Mouse (Mus musculus) heart, postnatal 0 days (tissue): Measurements from ENCODE around the gene Wnt7a. TPM values are rescaled to one million over a fixed set of nuclear protein-coding genes. Genes with fewer than 3 reads are reported as not detected.

Experiments used
- ATAC-seq: fragments of 200-750 bp; cut with Nextera tagmentation; 2 replicates; pipeline ENCODE4 v1.8.0; 2017; ENCODE audit warnings: low read depth, moderate number of reproducible peaks, moderate library complexity; ENCODE audit not compliant: insufficient read depth
- DNase-seq: peaks from one replicate; pipeline ENCODE4 v3.0.0-alpha.2; 2016; ENCODE audit warnings: low spot score
- H3K27ac ChIP-seq: fragments of 300-500 bp; sonication (generic); 2 replicates; pipeline ENCODE4 v1.5.1; 2014; ENCODE audit warnings: low read depth, mild to moderate bottlenecking
- H3K27me3 ChIP-seq: fragments of 300-500 bp; sonication (generic); 2 replicates; pipeline ENCODE4 v1.6.1; 2014; ENCODE audit warnings: low read length, mixed read lengths; ENCODE audit not compliant: control insufficient read depth, insufficient read depth
- H3K36me3 ChIP-seq: fragments of 300-500 bp; sonication (generic); replicated peaks from 2 replicates; pipeline ENCODE4 v1.6.1; 2014; ENCODE audit warnings: low read length, mixed read lengths; ENCODE audit not compliant: control insufficient read depth, insufficient read depth
- H3K4me1 ChIP-seq: fragments of 300-500 bp; sonication (generic); 2 replicates; pipeline ENCODE4 v1.6.1; 2014; ENCODE audit warnings: antibody characterized with exemption; ENCODE audit not compliant: control insufficient read depth, insufficient read depth
- H3K4me2 ChIP-seq: fragments of 300-500 bp; sonication (generic); 2 replicates; pipeline ENCODE4 v1.6.1; 2014; ENCODE audit warnings: low read depth, mild to moderate bottlenecking, low read length, moderate library complexity
- H3K4me3 ChIP-seq: fragments of 300-500 bp; sonication (generic); 2 replicates; pipeline ENCODE4 v1.5.1; 2014; ENCODE audit warnings: low read depth, low read length
- H3K9ac ChIP-seq: fragments of 300-500 bp; sonication (generic); replicated peaks from 2 replicates; pipeline ENCODE4 v1.6.1; 2014; ENCODE audit warnings: low read depth, low read length, mixed read lengths
- H3K9me3 ChIP-seq: fragments of 300-500 bp; sonication (generic); replicated peaks from 2 replicates; pipeline ENCODE4 v1.6.1; 2016; ENCODE audit warnings: low read length; ENCODE audit not compliant: control insufficient read depth
- CTCF ChIP-seq: IDR thresholded peaks from 2 replicates; pipeline ENCODE4 v1.5.1; 2016; ENCODE audit warnings: antibody characterized with exemption, control low read depth, low read depth
- EP300 ChIP-seq: IDR thresholded peaks from 2 replicates; pipeline ENCODE4 v1.6.1; 2016; ENCODE audit warnings: antibody characterized with exemption, low read depth
- WGBS: fragments of 180-500 bp; shearing (Covaris S2); extraction: QIAGEN DNeasy Blood & Tissue Kit; methylation state at CpG from one replicate; pipeline ENCODE4 v1.1.7; 2014; 5-methylcytosine and 5-hydroxymethylcytosine counted together
- polyA plus RNA-seq: library from polyadenylated mRNA; unstranded; fragments of >200 nt; fragmentation: Nextera tagmentation; extraction: Ambion mirVana; gene quantifications from 2 replicates; pipeline ENCODE4 v1.2.1, GENCODE M21; 2015
- total RNA-seq: library from RNA; depleted of rRNA; stranded (reverse); fragments of >200 nt; gene quantifications from 2 replicates; pipeline ENCODE4 v1.2.3, GENCODE M21; 2014; ENCODE audit warnings: low replicate concordance

Wnt7a gene
- total and polyA plus RNA-seq, 2 experiments from 2014 or later, result not detected

DNA sequence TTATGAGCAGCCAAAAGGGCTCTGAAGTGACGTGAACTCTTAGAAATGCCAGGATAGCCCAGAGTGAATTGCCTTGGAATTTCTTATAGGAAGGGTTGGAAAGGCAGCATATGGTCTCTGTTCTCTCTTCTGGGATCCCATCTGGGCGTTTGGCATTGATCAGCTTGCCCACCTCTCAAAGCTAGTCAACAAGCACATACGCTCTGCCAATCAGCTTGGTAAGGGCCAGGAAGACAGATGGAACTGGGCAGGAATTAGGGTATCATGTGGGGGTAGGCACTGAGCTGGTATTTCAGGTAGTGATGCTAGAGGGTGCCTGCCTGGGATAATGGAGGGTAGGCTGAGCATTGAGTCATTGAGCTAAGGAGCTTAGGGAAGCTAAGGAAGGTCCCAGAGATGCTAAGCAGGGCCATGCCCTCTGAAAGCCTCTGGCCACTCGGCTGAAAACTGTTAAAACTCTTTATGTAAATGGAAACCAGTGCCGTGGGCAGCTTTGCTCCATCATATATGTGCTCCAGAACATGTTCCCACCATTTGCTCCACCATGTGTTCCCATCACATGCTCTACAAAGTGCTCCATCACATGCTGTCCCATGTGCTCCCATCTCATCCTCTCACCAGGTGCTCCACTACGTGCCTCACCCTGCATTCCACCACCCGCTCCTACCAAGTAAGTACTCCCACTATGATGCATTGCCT lies 51.3 kb downstream of the Wnt7a start:
- Histone ChIP-seq H3K36me3 (no peaks in the 10 kb centered on the region), H3K4me1 (no peaks in the 10 kb centered on the region), H3K4me2 (no peak overlapping the region), H3K9me3 (no peaks in the 10 kb centered on the region), H3K27me3 (peaks cover 17% of the 10 kb centered on the region; the same call in 1 of the 2 replicates), H3K27ac (no peak overlapping the region), H3K4me3 (no peak overlapping the region), H3K9ac (no peak overlapping the region)
- ATAC-seq, result no peak
- DNase-seq, result no peak
- TF ChIP-seq CTCF (no peak), EP300 (no peak)
- 72% methylated on average over 7 of the region's 7 CpGs for WGBS

DNA sequence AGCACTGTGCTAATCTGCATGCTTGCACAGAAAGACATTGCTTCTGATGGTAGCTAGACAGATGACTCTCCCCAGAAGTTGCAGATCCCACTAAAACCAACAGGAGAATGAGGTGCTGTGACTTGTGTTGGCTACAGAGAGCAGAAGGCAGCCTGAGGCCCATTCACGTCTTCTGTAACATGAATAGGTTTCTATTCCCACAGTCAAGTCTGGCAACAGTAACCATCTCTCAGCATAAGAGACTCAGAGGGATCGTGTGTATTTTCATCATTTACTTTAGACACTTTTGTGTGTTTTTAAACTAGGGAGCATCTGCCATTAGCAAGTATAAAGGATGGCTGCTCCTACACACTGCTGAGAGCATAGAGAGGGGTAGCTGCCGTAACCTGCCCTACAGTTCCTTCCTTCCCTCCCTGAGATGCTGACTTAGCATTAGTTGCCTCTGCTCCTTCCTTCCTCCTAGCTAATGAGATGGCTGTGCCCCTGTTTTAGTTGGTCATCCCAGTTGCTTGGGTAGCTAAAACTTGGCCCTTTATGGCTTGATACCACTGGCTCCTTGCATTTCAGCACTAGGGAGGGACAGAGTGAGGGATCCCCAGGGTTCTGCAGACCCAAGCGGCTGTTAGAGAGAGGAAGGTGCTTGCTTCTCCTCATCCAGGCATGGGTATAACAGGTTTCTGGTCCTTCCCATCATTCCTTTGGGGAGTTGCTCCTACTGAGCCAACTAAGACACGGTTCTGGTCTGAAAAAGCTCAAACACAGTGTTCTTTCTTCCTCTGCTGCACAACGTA lies 52.1 kb downstream of the Wnt7a start:
- no peak overlapping the region for H3K4me3 ChIP-seq
- H3K27ac ChIP-seq, result no peak overlapping the region
- no peak overlapping the region for H3K9ac ChIP-seq
- DNase-seq (no peak), ATAC-seq (no peak)
- TF ChIP-seq EP300 (no peak), CTCF (no peak)
- peaks cover 17% of the 10 kb centered on the region; the same call in 1 of the 2 replicates for H3K27me3 ChIP-seq
- no peaks in the 10 kb centered on the region for H3K9me3 ChIP-seq
- H3K36me3 ChIP-seq, result no peaks in the 10 kb centered on the region
- no peak overlapping the region for H3K4me2 ChIP-seq
- 67% methylated on average over 6 of the region's 6 CpGs for whole genome bisulfite sequencing
- no peaks in the 10 kb centered on the region for H3K4me1 ChIP-seq

DNA sequence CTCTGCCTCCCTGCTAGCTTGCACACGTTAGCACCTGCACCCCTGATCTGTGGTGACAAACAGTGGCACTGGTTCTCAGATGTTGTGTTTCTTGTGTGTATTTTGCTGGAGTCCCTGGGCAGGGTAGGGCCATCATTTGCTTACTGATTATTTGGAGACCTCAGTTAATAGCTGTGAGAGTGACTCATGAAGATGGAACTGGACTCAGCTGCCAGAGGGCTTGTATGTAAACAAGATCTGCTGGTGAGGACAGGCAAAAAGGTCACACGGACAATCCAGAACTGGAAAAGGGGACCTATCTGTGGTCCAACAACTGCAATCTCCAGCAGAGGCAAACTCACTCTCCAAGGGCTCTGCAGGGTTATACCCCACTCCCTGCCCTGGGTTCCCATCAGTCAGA lies 52.8 kb downstream of the Wnt7a start:
- Histone ChIP-seq H3K4me2 (no peak overlapping the region), H3K27me3 (peaks cover 17% of the 10 kb centered on the region; the same call in 1 of the 2 replicates)

DNA sequence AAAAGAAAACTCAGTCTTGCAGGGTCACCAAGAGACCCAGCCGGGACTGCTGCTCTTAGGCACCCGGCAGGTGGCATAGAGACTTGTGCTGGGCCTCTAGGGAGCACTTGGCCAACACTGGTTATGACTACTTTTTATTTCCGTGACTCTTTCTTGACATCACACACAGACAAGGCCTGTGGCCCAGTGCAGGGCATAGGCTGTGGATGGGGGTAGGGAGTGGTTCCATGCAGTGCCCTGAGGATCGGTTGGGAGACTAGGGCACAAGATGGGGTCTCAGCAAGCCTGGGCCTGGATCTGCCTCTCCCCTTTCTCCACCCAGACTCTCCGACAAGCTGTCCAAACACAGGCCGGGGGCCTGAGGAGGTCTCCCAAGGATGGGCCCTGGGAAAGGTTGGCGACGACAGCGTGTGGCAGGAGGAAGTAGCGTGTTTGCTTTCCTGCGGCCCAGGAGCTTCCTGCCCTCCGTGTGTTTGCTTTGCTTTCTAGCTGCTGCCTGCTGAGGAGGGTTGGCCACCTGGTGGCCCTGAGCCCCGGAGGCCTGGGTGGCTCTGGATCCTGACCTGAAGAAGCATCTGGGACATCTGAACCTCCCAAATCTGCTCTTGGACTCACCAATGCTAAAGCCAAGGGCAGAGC lies 53.8 kb downstream of the Wnt7a start:
- no peak for ATAC-seq
- 55% methylated on average over 13 of the region's 13 CpGs for WGBS
- peaks cover 17% of the 10 kb centered on the region; the same call in 1 of the 2 replicates for H3K27me3 ChIP-seq

More for the DNA sequence above, 52.8 kb downstream of the Wnt7a start:
- Histone ChIP-seq H3K4me3 (no peak overlapping the region), H3K27ac (no peak overlapping the region), H3K36me3 (no peaks in the 10 kb centered on the region), H3K4me1 (no peaks in the 10 kb centered on the region), H3K9ac (no peak overlapping the region), H3K9me3 (no peaks in the 10 kb centered on the region)
- WGBS, result 60% methylated on average over 2 of the region's 2 CpGs
- TF ChIP-seq EP300 (no peak), CTCF (no peak)
- no peak for ATAC-seq
- DNase-seq, result no peak

DNA sequence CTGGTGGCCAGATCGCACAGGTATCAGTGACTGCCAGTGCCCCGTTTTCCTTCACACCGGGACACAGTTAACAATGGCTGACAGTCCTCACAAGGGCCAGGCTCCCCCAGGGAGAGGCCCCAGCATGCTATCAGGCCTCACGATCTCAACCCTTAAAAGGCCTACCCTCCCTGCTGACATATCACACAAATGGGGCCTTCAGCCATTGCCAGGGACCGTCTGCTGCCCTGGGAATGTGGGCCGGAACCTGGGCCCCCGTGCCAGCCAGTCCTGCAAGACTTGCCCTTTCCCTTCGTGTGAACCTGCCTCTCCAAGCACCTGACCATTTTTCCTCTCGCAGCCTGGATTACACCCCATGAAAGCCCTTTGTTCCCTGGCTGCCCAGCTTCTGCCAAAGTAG lies 61.5 kb downstream of the Wnt7a start:
- Histone ChIP-seq H3K27ac (no peak overlapping the region), H3K36me3 (no peaks in the 10 kb centered on the region), H3K4me1 (no peaks in the 10 kb centered on the region), H3K9ac (no peak overlapping the region), H3K4me3 (no peak overlapping the region), H3K27me3 (peaks cover 19% of the 10 kb centered on the region; the same call in 1 of the 2 replicates), H3K9me3 (no peaks in the 10 kb centered on the region), H3K4me2 (no peak overlapping the region)
- 33% methylated on average over 9 of the region's 9 CpGs for WGBS
- TF ChIP-seq EP300, result no peak
- no peak for TF ChIP-seq CTCF
- DNase-seq (no peak), ATAC-seq (no peak)

More for the DNA sequence above, 53.8 kb downstream of the Wnt7a start:
- Histone ChIP-seq H3K27ac (no peak overlapping the region), H3K9me3 (no peaks in the 10 kb centered on the region), H3K36me3 (no peaks in the 10 kb centered on the region), H3K4me1 (no peaks in the 10 kb centered on the region), H3K4me3 (no peak overlapping the region), H3K4me2 (no peak overlapping the region), H3K9ac (no peak overlapping the region)
- no peak for TF ChIP-seq EP300
- no peak for TF ChIP-seq CTCF
- no peak for DNase-seq
